Mouse (Mus musculus) spleen, adult 12 weeks (tissue): ENCODE data around the gene Tff3.

Source experiments
- DNase-seq: peaks from one replicate; pipeline ENCODE4 v3.0.0; 2022; ENCODE audit warnings: low spot score

Gene Tff3

DNA sequence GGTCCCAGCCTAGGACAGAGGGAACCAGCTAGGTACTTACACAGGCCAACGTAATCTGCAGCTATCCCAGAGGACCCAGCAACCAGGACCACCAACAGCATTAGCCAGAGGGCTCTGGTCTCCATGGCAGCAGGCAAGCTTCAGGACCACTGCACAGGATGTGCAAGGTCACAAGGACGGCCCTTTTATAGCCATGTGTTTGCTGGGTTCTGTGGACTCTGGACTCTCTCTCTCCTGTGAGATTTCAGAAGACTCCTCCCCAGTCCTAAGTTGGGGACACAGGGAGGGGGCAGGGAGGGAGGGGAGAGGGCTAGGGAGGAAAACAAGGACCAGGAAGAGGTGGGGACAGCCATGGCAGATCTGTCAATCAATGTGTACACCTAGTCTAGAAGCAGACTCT lies at the start of gene Tff3:
Gene Tff3, minus strand, starts transcription at position 195 of the 400 bp plus-strand sequence.
- no peak for DNase-seq

- no peak for DNase-seq
These were observed 46.9 kb upstream of the Tff3 start for GRCm38 (mm10) chr17:31176321-31176720.

DNA sequence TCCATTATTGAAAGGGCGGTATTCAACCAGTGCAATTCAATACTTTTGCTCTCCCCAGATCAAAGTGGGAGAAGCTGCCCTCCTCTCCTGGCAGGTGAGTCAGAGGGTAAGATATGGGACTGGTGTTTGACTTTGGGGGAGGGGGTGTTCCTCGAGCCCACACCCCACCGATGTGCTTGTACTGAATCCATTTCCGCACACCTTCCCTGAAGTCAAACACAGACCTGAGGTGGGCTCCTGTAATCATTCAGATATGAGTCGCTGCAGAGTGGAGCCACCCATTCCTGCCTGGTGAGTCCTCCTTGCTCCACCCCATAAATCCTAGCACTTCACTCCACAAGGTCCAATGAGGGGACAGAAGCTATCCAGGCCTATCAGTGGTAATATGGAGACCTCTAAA lies 40.4 kb upstream of the Tff3 start:
- DNase-seq, result no peak

- DNase-seq, result no peak
These were observed 35.7 kb upstream of the Tff3 start, which contains the start of gene Tff1 for GRCm38 (mm10) chr17:31165127-31165526. Tff1 (minus strand) TSS chr17:31165277.

- no peak for DNase-seq
These were observed 34.4 kb upstream of the Tff3 start for GRCm38 (mm10) chr17:31163821-31164220.

DNA sequence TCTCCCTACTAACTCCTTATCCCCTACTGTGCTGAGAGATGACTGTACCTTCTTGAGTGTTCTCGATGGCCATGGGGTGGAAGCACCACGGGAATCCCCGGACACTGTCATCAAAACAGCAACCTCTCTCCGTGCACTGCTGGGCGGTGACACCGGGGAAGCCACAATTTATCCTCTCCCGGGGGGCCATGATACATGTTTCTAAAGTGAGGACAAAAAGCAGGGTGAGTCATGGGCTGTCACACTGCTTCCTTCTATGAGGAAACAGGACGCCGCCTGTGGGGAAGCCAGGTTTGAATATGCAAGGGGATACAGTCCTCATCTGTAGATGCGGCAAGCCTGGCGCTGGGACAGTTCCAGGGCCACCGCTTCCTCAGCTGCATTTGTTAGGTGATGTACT lies 33.2 kb upstream of the Tff3 start:
- no peak for DNase-seq

- no peak for DNase-seq
These were observed 30.8 kb upstream of the Tff3 start for GRCm38 (mm10) chr17:31160291-31160690.

DNA sequence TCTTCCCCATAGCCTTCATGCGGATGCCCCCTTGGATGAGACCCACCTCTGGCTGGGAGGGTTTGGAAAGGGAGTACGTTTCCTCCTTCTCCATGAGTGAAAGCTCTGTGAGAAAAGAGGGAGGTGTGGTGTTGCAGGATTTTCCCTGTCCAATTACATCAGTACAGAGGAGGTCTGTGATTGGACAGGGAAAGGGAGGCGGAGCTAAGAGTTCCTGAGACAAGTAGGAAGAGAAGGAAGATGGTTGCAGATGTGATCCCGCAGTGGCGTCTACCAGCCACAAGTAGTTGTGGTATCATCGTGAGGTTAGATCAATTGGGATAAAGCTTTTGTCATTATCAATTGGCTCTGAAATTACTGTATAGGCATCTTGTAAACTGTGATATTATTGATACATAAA lies 28.5 kb upstream of the Tff3 start:
- no peak for DNase-seq

- no peak for DNase-seq
These were observed 24.3 kb upstream of the Tff3 start for GRCm38 (mm10) chr17:31153785-31154184.

- DNase-seq, result no peak
These were observed 23.6 kb upstream of the Tff3 start for GRCm38 (mm10) chr17:31152966-31153499.

- DNase-seq, result no peak
These were observed 23.1 kb upstream of the Tff3 start for GRCm38 (mm10) chr17:31152512-31152911.

- no peak for DNase-seq
These were observed 16.6 kb upstream of the Tff3 start for GRCm38 (mm10) chr17:31145998-31146397.

DNA sequence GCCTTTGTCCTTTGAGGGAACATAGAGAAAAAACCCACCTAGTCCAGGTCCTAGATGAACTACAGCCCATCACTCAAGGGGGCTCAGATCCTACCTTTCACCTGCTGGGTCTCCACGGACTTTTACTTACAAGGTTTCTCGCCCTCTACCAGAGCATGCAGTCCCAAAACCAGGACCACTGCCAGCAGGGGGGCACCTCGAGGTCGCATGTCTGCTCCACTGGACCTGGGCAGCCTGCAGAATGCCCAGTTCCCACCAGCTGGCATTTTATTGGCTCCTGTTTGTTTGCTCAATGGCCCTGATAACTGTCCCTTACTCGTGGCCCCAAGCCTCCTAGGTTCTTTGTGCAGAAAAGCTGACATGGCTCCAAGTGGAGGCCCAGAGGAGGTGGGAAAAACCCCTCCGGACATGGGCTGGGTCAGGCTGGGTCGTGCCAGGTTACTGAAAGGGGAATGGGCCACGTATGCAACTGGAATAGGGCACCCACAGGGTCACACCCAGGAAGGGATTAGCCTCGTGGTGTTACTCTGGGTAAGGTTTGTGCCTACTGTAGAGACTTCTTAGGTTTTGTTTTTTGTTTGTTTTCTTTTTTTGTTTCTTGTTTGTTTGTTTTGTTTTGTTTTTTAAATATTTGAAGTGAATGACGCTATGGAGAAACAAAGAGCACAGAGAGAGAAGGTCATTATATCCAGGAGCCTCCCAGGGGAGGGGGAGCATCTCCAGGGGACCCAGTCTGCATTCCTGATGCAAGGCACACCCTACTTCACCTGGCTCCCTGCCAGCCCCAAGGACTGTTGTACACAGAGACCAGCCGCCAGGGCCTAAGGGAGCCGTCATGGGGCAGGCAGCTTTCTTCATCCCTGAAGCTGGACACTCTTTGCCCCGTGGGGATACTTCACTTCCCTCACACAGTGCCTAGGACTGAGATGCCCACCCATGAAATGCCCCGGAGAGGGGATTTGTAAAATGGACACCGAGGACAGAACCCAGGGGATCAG lies 14.9 kb upstream of the Tff3 start, which contains the start of gene Tff2:
Gene Tff2, minus strand, starts transcription at position 243 of the 998 bp plus-strand sequence.
- DNase-seq, result no peak

DNA sequence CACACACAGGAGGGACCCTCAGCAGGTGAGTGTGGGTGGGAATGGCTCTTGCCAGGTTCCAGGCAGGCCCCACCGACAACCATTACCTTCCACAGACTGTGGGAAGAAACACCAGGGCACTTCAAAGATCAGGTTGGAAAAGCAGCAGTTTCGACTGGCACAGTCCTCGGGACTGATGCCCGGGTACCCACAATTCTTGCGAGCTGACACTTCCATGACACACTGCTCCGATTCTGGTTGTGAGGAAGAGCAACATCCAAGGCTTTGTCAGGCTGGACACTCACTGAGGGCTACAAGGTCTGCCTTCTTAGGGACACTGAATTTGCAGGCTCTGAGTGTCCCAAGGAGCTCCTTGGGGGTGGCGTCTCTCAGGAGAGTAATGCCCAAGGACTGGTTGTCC lies 12.7 kb upstream of the Tff3 start:
- DNase-seq, result no peak

GRCm38 (mm10) chr17:31138398-31138797 lies 9.0 kb upstream of the Tff3 start:
- peak; percentile 43 for DNase-seq

GRCm38 (mm10) chr17:31136821-31137220 lies 7.4 kb upstream of the Tff3 start:
- no peak for DNase-seq

DNA sequence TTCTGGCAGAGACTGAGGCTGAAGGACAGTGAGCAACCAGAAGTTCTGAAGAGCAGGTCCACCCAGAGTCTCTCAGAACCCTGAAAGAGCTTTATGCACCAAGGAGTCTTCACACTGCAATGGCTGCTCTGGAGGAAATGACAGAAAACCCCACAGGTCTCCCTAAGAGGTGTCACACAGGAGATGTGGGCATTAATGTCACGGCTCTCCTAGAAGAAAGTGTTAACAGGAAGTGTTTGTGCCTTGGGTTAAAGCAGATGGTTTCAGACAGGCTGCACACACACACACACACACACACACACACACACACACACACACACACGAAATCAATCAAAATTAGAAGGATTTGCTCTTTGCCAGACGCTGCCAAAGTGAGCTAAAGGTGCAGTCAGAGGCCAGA lies 6.8 kb upstream of the Tff3 start:
- DNase-seq, result no peak

GRCm38 (mm10) chr17:31134913-31135312 lies 5.5 kb upstream of the Tff3 start:
- no peak for DNase-seq

- DNase-seq, result no peak
These were observed 4.3 kb upstream of the Tff3 start for GRCm38 (mm10) chr17:31133776-31134175.

DNA sequence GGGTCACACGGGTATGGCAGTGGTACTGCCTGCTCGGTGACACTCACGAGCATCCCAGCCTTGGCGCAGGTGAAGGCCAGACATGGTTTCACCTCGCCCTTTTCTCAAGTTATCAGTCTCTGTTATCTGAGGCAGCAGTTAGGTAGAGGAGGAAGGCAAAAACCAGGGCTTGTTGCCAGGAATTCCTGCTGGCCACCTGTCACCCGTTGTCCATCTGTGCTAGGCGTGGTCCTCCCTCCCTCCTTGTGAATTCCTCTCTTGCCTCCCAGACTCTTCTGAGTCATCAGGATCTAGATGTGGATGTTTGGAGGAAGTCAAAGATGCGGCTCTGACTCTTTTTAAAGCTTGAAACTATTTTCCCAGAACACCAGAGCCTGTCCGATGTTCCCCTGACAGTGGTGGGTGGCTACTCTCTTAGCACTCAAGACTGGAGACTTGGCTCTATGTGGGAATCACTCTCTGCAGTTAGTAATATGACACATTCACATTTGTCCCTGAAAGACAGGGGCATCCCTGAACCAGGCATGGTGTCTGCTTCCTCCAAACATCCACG lies 1.9 kb upstream of the Tff3 start:
- no peak for DNase-seq

DNA sequence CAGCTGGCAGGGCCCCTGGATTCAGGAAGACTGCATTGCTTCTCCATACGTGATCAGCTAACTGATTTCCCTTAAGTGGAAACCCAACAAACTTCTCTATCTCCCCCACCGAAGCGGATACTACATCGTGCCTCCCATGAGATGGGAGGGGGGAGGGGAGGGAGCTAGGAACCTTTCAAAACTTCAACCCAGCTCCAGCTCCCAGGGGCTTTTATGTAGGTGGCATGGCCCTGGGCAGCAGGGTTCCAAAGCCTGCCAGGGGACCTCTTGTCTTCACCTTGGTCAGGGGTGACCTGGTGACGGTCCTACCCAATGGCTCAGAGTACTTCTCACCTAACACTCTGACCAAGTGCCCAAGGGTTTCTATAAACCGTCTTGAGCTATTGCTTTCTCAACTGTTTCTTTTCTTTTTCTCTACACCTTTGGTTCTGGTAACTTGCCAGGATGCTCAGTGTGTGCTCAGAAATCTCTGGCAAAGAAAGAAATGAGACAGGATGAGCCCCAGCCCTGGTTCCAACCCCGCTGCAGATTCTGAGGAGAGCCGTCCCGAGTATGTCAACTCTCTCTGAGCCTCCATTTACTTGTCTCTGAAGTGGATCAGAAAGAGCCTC lies 633 bp downstream of the Tff3 start:
- no peak for DNase-seq

DNA sequence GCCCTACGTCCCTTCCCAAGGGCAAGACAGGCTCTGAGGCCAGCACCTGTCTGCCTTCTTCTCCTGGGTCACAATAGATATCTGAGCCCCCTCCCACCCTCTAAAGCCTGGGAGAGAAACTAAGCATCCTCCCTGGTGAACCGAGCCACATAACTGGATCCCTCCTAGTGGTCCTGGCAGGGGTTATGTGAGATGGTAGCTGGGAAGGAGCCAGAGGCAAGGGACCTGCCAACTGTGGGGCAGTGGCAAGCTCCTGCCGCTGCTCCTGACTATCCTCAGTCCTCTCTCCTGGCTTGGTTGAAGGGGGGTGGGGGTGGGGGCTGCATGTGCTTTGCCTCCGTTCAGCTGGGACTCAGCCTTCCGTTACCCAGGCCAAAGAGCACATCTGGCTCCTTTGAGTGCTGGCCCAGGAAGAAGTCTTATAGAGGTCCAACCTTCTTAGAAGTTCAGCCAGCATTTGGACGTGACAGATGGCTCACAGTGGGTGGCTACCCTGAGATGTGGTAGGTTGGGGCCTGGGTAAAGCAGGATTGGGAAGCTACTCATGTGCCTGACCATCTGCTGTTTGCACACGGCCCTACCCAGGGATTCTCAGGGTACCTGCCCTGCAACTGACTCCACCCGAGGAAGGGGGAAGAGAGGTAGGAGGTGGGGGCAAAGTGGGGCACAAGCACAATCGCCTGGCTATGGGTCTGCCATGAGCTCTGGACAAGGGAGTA lies 3.7 kb downstream of the Tff3 start:
- DNase-seq, result no peak
